Mouse (Mus musculus): Measurements from ENCODE around the gene Zfp710.
"Not testable (repeated sequence)": the region's sequence is repeated elsewhere in the genome, so short reads cannot be mapped to it uniquely, and the experiment has no call there.

Zfp710 gene

DNA sequence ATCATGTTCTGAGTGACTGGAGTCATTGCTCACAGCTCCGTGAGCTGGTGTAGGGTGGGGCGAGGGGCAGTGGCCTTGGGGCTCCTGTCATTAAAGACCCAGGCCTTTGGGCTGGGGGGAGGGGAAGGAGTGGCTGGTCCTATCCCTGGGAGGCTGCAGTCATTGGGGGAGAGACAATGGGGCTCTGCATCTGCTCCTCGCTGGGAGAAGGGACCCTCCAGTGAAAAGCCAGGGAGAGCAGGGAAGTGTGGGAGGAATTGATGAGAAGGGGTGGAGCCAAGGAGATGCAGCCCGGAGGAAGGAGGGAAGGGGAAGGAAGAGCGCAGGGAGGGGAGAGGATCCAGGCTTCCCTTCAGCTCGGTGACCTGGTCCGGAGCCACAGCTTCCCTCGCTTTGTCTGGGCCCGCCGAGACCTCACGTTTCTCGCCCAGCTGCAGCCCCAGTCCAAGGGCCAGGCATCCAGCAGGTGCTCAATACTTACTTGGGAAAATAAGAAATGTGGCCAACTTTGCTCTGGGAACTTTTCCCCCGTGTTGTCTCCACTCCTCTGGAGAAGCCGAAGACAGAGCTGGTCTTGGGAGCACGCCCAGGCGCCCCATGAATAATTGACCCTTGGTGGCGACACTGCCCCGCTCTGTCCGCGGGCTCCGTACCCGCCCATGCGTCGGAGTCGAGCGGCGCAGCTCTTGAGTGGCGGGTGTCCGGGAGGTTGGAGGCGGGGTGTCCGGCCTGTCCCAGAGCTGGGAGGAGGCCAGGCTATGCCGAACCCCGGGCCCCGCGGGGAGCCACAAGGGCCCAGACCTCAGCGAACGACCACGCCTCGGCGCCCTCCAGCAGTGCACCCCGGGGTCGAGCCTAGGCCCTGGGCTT lies at the start of gene Zfp710:
Zfp710 (plus strand) TSS at position 294 of the 870 bp plus-strand sequence.
- peak; percentile 12 for DNase-seq

DNA sequence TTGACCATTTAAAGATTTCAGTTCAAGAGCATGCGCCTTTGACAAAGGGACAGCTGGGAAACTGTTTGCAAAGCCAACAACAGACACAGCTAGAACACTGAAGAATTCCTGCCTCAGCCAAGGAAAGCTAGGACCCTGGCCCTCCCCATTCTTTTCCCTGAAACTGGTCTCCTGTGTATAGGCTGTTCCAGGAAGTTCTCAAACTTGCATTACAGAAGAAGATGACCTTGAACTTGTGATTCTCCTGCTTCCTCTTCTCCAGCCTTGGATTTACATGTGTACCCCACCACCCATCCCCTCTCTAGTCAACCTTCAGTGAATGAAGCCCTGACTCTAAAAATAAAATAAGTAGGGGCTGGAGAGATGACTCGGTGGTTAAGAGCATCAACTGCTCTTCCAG lies 49.3 kb upstream of the Zfp710 start:
- DNase-seq = no peak

DNA sequence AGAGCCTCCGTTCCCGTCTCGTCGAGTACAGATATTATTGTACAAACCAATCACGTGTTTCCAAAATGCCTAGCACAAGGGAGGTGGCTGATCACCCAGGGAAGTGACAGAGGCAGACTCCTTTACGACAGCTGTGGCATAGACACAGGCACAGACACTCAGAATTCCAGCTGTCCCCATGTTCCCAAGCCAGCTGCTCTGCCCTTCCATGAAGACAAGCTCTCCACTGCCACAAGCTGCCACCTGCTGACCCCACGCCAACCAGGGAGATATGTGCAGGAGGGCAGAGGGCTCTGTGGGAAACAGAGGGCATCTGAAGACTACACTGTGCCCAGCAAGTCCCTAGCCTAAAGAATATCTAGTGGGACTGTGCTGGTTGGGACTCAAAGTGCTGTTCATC lies 37.9 kb upstream of the Zfp710 start:
- no peak for DNase-seq

DNA sequence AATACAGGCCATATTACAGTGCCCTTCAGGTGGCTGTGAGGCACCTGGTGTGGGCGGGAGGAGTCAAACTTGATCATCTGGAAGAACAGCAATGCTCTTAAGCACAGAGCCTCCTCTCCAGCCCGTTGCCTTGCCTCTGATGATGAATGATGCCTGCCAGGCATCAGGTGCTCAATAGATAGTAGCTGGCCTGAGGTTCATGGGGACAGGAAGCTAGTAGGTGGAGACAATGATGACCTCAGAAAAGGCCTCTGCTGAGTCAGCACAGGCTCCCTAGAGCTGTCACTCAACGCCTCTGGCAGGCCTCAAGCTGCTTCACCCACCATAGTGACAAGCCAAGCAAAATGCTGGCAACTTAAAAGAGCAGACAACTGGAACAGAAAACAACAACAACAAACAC lies 36.9 kb upstream of the Zfp710 start:
- no peak for DNase-seq

DNA sequence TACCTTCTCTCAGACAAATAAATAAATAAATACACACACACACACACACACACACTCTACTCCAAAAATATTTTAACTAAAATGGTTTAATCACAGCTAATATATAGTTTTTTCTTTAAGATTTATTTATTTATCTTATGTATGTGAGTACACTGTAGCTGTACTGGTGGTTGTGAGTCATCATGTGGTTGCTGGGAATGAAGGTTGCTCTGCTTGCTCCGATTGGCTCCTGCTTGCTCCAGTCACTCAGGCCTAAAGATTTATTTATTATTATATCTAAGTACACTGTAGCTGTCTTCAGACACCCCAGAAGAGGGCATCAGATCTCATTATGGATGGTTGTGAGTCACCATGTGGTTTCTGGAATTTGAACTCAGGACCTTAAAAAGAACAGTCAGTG lies 36.1 kb upstream of the Zfp710 start:
- DNase-seq = not testable (repeated sequence)

DNA sequence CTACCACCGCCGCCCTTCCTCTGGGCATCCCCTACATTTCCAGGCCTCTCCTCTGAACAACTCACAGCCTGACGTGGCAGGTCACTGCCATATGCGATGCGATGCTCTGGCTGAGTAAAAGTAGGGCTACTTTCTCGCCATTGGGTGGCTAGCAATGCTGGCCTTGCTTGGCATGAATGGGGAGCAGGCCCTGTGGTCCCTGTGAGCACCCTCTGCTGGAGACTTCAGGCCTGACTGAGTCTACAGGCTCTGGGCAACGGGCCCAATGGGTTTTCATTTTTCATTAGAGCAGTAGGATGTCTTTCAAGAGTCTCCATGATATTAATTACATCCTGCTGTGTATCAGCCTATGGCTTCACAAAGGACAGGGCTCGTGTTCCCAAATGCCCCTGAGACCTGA lies 30.1 kb upstream of the Zfp710 start:
- DNase-seq = no peak

DNA sequence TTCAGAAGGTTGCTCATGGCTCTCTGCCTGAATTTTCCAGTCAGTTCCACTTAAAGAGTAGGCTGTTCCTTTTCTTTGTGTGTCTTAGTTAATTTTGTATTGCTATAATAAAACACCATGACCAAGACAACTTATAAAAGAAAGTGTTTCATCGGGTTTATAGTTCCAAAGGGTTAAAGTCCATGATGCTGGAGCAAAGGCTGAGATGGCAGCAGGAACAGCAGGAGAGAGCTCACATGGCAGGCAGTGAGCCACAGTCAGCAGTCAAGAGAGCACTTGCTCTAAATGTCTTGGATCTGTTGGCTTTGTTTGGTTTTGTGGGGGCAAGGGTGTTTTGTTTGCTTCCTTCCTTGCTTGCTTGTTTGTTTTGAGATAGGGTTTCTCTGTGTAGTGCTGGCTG lies 26.9 kb upstream of the Zfp710 start:
- DNase-seq = no peak

DNA sequence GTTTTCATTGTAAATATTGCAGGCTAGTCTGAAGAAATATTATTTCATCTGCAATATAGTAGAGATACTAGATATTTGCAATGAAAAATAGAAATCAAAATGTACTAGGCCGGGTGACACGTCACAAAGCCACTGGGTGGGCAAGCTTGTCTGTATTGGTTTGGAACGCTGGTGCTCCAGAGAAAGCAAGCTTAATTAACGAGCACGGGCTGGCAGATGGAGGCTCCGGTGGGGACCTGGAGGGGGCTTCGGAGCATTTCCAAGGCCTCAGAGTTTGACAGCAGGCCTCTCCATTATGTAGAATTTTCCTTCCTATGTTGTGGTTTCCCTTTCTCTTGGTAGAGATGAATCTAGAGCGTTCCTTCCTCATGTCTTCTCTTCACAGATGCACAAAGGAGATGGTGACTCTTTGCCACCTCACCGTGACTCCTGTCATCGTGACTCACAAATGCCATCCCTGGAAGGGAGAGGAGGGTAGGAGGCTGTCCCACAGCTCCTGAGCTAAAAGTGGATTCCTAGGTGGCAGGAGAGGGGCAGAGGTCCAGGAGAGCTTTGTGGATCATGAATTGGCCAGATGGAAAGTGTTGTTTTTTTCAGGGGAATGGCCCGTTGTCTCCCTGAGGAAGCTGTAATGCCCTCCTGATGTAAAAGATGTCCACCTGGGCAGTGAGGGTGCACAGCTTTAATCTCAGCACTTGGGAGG lies 22.1 kb upstream of the Zfp710 start:
- no peak for DNase-seq

DNA sequence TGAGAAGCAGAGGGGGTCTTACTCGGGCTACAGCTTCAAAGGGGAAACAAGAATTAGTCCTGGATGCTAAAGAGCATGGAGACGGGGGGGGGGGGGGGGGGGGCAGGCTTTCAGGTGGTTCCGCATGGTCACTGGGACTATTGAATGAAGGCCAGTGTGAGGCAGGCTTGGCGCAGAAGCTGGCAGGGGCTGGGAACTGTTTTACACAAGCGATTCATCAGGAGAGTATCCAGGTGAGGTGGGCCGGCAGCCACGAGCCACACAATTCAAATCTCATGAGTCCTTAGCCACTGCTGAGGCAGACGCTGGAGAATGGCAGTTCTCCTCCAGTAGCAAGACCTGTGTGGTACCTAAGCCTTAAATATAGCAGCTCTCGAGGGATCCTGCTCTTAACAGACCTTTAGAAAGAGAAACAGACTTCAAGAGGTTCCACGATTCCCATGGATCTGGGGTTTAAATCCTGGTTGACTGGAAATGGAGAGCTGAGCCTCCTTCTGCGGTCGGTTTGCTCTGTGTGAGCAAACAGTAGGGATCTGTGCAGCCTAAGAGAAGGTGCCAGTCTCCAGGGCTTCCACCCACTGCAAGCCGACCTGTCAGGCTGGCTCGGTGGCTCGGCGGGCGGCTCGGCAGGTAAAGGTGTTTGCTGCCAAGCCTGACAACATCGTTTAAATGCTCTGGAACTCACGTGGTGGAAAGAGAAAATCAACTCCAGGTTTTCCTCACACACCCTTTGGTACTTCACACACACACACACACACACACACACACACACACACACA lies 19.6 kb upstream of the Zfp710 start:
- no peak for DNase-seq

DNA sequence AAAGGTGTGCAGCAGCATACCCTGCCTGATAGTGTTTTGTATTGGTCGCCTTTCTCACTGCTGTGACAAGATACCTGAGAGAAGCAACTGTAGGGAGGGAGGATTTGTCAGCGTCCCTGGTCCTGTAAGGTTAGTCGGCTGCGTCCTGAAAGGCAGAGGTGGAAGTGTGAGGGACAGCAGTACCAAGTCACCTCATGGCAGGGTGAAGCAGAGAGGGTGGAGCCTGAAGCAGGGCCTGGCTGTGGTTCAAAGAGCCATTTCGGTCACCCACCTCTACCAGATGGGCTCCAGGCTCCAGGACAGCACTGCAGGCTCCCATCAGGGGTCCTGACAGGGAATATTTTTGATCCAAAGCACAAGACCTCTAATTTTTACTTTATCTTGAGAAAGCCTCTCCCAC lies 13.9 kb upstream of the Zfp710 start:
- DNase-seq = no peak

DNA sequence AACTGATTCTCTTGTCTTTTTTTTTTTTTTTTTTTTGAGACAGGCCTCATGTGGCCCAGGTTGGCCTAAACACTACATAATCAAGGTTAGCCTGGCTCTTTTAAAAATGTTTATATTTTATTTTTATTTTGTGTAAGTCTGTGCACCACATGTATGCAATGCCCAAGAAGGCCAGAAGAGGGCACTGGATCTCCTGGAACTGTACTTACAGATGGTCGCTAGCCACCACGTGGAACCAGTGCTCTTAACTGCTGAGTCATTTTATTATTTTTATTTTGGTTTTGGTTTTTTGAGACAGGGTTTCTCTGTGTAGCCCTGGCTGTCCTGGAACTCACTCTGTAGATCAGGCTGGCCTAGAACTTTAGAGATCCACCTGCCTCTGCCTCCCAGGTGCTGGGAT lies 13.1 kb upstream of the Zfp710 start:
- peak; percentile 63 for DNase-seq

DNA sequence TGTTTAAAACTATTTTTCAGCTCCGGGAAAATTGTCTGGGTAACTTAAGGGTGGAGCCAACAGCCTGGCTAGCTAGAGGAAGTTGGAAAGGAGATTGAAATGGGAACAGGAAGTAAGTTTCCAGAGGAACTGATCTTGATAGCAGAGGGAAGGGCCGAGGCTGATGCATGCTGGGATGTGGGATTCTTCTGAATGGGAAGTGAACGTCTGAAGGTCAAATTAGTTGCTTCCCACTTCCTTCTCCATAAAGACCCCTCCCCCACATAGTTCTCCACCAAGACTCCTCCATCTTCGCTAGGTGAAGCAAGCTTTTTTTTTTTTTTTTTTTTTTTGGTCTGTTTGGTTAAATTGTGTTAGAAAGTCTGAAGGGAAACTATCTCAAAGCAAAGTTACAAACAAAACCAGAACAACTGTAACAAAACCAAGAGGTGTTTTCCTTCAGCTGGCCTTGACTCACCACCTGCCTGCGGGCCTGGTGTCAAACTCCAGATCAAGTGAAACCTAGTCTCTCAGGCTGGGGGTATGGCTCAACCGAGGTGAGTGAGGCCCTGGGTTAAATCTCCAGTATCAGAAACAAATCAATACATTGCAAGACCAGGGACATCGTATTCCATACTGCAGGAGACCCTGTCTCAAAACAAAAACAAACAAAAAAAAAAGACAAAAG lies 10.6 kb upstream of the Zfp710 start:
- DNase-seq = no peak

DNA sequence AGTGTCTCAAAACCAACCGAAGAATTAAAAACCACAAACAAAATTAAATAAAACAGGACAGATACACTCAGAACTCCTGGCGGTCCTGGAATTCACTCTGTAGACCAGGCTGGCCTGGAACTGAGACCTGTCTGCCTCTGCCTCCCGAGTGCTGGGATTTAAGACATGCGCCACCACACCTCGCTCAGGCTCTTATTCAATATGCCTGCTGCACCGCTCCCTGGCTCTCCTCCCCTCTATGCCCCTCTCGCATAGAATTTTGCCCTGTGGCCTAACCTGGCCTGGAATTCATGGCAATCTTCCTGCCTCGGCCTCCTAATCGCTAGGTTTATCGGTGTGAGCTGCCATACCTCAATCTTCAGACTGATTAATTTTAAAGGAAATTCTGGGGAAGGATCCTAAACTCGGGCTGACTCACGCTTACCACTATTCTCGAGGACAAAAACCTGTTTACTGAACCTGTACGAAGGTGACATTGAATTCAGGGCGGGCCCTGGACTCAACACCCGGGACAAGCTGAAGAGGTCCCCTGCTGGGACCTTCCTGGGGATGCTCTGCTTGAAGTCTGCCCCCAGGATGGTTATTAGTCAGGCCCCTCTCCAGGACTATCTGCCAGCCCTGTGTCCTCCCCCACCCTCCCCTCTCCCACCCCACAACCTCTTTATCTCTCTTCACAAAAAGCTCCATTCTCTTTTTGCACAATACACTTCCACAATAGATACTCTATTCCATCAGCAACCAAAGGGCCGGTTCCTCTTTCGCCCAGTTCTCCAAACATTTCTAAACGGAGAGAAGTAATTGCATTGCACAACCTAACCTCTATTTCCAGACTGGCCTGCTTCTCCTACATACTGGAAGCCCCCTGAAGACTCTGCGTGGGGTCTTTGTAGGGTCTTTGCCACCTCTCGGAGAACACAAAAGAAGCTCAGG lies 9.5 kb upstream of the Zfp710 start:
- no peak for DNase-seq

DNA sequence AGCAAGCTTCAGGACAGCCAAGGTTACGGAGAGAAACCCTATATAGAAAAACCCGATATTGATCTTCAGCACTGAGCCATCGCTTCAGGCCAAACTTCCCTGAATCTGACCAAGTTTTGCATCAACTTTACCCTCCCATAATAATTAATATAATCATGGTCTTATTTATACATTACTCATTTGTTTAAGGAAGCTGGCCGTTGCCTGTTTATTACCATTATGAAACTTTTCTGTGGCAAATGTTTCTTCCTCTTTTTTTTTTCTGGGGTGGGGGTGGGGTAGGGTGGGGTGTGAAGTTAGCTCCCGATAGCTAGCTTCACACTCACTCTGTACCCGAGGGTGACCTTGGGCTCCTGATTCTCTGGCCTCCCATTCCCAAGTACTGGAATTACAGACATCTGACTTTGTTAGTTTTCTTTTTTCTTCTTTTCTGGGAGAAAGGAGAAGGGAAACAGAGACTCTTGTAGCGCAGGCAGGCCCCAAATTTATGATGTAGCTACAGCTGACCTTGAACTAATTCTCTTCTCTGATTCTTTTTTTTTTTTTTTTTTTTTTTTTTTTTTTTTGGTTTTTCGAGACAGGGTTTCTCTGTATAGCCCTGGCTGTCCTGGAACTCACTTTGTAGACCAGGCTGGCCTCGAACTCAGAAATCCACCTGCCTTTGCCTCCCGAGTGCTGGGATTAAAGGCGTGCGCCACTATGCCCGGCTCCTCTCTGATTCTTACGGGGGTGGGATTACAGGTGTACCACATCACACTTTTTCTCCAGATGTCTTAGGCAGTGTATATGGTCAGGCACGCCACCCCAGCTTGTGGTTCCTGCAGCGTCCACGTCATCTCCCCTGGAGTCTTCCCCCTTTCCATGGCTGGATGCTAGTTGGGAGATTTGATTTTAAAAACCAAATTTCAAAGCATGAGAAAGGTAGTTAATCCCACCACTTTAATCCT lies 5.8 kb upstream of the Zfp710 start:
- no peak for DNase-seq

DNA sequence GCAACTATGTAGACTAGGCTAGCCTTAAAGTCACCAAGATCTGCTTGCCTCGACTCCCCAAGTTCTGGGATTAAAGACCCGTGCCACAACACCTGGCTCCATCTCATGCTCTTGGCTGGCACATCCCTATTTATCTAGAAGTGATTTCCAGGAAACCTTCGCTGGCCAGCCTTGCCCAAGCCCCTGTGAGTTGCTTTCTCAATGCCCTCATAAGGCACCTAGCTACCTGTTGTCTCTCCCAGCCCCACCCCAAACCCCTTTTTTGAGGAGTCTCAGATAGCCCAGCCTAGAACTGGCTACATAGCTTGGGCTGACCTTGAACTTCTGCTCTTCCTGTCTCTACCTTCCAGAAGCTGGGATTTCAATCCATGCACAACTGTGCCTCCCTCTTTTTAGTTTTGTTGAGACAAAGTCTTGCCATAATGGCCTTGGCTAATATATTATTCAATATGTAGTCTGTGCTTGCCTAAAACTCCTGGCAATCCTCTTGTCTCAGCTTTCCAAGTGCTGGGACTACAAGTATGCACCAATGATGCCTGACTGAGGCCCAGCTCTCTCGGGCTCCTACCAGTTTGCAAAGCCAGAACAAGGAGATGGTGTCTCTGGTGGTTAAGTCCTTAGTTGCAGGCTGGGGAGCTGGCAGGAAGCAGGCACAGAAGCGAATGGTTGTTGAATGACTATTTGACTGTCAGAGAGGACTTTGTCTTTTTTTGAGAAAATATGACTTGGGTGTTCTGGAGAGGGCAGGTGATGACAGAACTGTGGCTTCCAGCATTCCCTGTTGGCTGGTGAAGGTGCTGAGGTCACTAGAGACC lies 786 bp upstream of the Zfp710 start:
- peak; percentile 52 for DNase-seq

DNA sequence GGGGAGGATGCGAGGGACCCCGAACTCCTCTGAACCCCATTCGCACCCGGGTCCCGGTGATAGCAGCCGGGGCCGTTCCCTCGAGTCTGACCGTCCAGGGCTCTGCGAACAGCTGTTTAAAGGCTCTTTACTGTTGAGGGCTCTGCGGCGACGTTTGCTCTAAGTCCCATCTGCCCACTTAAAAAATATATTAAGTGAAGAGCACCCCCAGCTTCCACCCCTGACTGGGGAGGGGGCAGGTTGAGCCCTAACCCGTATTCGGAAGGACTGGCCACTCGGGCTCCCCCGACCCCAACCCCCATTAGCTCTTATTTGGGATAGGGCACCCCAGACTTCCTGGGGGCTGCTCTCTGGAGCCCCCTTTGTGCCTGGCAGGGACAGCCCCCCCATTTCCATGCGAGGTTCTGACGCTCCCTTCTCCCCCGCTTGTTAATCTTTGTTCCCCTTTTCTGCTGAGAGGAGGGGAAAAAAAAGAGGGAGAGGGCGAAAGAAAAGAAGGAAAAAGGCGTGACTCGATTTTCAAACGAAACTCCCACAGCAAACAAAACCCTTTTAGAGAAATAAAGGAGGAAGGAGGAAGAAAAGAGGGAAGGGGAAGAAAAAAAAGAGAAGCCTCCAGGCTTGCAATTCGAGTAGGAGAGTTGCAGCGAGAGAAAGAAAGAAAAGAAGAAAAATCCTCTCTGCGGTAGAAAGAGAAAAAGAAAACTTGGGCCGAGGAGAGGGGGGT lies 940 bp downstream of the Zfp710 start:
- DNase-seq = peak; percentile 40

DNA sequence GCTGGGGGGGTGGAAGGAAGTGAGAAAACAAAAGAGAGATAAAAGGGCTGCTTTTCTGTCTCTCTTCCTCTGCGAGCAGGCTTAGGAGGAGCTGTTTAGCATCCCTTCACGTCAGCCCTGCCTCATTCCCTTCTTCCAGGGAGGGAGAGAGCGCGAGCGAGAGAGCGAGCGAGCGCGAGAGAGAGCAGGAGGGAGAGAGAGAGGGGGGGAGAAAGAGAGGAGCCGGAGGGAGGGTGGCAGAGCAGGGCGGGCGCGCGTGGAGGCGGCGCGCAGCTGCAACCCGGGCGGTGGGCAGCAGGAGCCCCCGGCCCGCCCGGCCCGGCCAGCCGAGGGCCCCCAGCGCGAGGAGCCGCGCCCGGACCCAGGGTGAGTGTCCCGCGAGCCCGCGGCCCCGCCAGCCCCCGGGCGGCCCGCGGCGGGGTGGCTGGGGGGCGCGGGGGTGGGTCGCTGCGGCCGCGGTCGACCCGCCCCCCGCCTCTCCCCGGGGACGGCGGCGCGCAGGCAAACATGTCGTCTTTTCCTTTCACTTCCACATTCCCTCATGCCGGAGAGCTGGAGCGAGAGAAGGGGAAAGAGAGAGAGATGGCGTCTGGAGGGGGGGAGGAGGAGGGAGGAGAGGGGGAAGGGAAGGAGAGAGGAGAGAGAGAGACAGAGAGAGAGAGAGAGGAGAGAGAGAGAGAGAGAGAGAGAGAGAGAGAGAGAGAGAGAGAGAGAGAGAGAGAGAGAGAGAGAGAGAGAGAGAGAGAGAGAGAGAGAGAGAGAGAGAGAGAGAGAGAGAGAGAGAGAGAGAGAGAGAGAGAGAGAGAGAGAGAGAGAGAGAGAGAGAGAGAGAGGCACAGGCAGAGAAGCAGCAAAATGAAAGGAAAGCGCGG lies 1.7 kb downstream of the Zfp710 start:
- DNase-seq = peak; percentile 67
